Mouse (Mus musculus) stomach, postnatal 0 days (tissue): ENCODE measurements at regions not wholly inside any gene's neighbourhood (a gene's known extent, or its start where the extent isn't known, plus 50 kb on each side); places are given as distances from the start of the nearest gene placed in this dataset.

Experiments used
- ATAC-seq: fragments of 200-750 bp; cut with Nextera tagmentation; 2 replicates; pipeline ENCODE4 v1.8.0; 2017; ENCODE audit not compliant: low FRiP score, low TSS enrichment
- DNase-seq: peaks from one replicate; pipeline ENCODE4 v3.0.0-alpha.2; 2016; ENCODE audit warnings: low spot score
- H3K27ac ChIP-seq: fragments of 300-500 bp; sonication (generic); replicated peaks from 2 replicates; pipeline ENCODE4 v1.5.1; 2014; ENCODE audit warnings: mild to moderate bottlenecking, control low read depth
- H3K27me3 ChIP-seq: fragments of 300-500 bp; sonication (generic); 2 replicates; pipeline ENCODE4 v1.6.1; 2014; ENCODE audit warnings: low read length; ENCODE audit not compliant: control insufficient read depth, insufficient read depth
- H3K36me3 ChIP-seq: fragments of 300-500 bp; sonication (generic); 2 replicates; pipeline ENCODE4 v1.6.1; 2014; ENCODE audit warnings: low read length, mixed read lengths; ENCODE audit not compliant: control insufficient read depth, insufficient read depth
- H3K4me1 ChIP-seq: fragments of 300-500 bp; sonication (generic); replicated peaks from 2 replicates; pipeline ENCODE4 v1.6.1; 2014; ENCODE audit warnings: antibody characterized with exemption; ENCODE audit not compliant: control insufficient read depth, insufficient read depth
- H3K4me2 ChIP-seq: fragments of 300-500 bp; sonication (generic); replicated peaks from 2 replicates; pipeline ENCODE4 v1.6.1; 2014; ENCODE audit warnings: low read depth, mild to moderate bottlenecking, control low read depth, moderate library complexity
- H3K4me3 ChIP-seq: fragments of 300-500 bp; sonication (generic); 2 replicates; pipeline ENCODE4 v1.5.1; 2014; ENCODE audit warnings: low read depth, low read length, control low read depth
- H3K9ac ChIP-seq: fragments of 300-500 bp; sonication (generic); 2 replicates; pipeline ENCODE4 v1.6.1; 2014; ENCODE audit warnings: mild to moderate bottlenecking, low read length, control low read depth, mixed read lengths
- H3K9me3 ChIP-seq: fragments of 300-500 bp; sonication (generic); 2 replicates; pipeline ENCODE4 v1.6.1; 2016; ENCODE audit warnings: low read length; ENCODE audit not compliant: control insufficient read depth
- CTCF ChIP-seq: IDR thresholded peaks from 2 replicates; pipeline ENCODE4 v1.5.1; 2016; ENCODE audit warnings: antibody characterized with exemption, low read depth, mild to moderate bottlenecking, moderate library complexity
- EP300 ChIP-seq: optimal IDR thresholded peaks from 2 replicates; pipeline ENCODE3; 2016; ENCODE audit warnings: antibody characterized with exemption
- WGBS: fragments of 180-500 bp; shearing (Covaris S2); extraction: QIAGEN DNeasy Blood & Tissue Kit; methylation state at CpG from one replicate; pipeline ENCODE4 v1.1.7; 2014; 5-methylcytosine and 5-hydroxymethylcytosine counted together

- WGBS, result 32% methylated on average over 13 of the region's 13 CpGs
- no peaks in the 10 kb centered on the region for H3K9me3 ChIP-seq
- TF ChIP-seq CTCF (peak; percentile 97), EP300 (no peak)
- H3K9ac ChIP-seq, result no peak overlapping the region
- H3K4me3 ChIP-seq, result no peak overlapping the region
- DNase-seq (peak; percentile 76), ATAC-seq (peak; percentile 63)
- no peaks in the 10 kb centered on the region for H3K27me3 ChIP-seq
- H3K4me2 ChIP-seq, result no peak overlapping the region
- H3K36me3 ChIP-seq, result no peaks in the 10 kb centered on the region
- H3K27ac ChIP-seq, result no peak overlapping the region
- H3K4me1 ChIP-seq, result no peaks in the 10 kb centered on the region
These were observed 62.9 kb downstream of the Amer3 start for GRCm38 (mm10) chr1:34642304-34642893.

- TF ChIP-seq CTCF (no peak), EP300 (no peak)
These were observed 74.6 kb downstream of the Amer3 start for GRCm38 (mm10) chr1:34653963-34654644.

GRCm38 (mm10) chr1:34657481-34657880 is 78.0 kb downstream of the Amer3 start:
- H3K4me1 ChIP-seq, result no peaks in the 10 kb centered on the region
- H3K4me2 ChIP-seq, result no peak overlapping the region
- H3K27ac ChIP-seq, result no peak overlapping the region
- DNase-seq (no peak), ATAC-seq (no peak)
- H3K36me3 ChIP-seq, result no peaks in the 10 kb centered on the region
- H3K4me3 ChIP-seq, result no peak overlapping the region
- no peaks in the 10 kb centered on the region for H3K27me3 ChIP-seq
- H3K9ac ChIP-seq, result no peak overlapping the region
- no peaks in the 10 kb centered on the region for H3K9me3 ChIP-seq
- TF ChIP-seq EP300, result no peak
- no peak for TF ChIP-seq CTCF

More at GRCm38 (mm10) chr1:34653963-34654644, 74.6 kb downstream of the Amer3 start:
- Histone ChIP-seq H3K27ac (no peak overlapping the region), H3K4me3 (no peak overlapping the region), H3K4me1 (no peaks in the 10 kb centered on the region), H3K4me2 (no peak overlapping the region), H3K36me3 (no peaks in the 10 kb centered on the region), H3K27me3 (no peaks in the 10 kb centered on the region), H3K9me3 (no peaks in the 10 kb centered on the region), H3K9ac (no peak overlapping the region)
- no peak for ATAC-seq
- 83% methylated on average over 10 of the region's 10 CpGs for WGBS
- DNase-seq, result no peak

GRCm38 (mm10) chr1:34663875-34664547 is 84.6 kb downstream of the Amer3 start:
- no peaks in the 10 kb centered on the region for H3K4me1 ChIP-seq
- no peak for TF ChIP-seq CTCF
- TF ChIP-seq EP300, result no peak
- no peaks in the 10 kb centered on the region for H3K9me3 ChIP-seq
- no peak overlapping the region for H3K4me3 ChIP-seq
- H3K27me3 ChIP-seq, result no peaks in the 10 kb centered on the region
- no peaks in the 10 kb centered on the region for H3K36me3 ChIP-seq
- 71% methylated on average over 4 of the region's 4 CpGs for WGBS
- no peak for DNase-seq
- ATAC-seq, result no peak
- no peak overlapping the region for H3K27ac ChIP-seq
- no peak overlapping the region for H3K4me2 ChIP-seq
- H3K9ac ChIP-seq, result no peak overlapping the region

GRCm38 (mm10) chr1:34664816-34665511 is 85.5 kb downstream of the Amer3 start:
- no peak overlapping the region for H3K27ac ChIP-seq
- no peaks in the 10 kb centered on the region for H3K9me3 ChIP-seq
- no peaks in the 10 kb centered on the region for H3K4me1 ChIP-seq
- WGBS, result 58% methylated on average over 11 of the region's 11 CpGs
- no peak overlapping the region for H3K4me2 ChIP-seq
- ATAC-seq (peak; percentile 61), DNase-seq (peak; percentile 40)
- H3K9ac ChIP-seq, result no peak overlapping the region
- no peaks in the 10 kb centered on the region for H3K36me3 ChIP-seq
- no peak overlapping the region for H3K4me3 ChIP-seq
- no peaks in the 10 kb centered on the region for H3K27me3 ChIP-seq
- TF ChIP-seq CTCF, result no peak
- no peak for TF ChIP-seq EP300
